Mouse (Mus musculus): ENCODE measurements around the gene Tcl1b5. TPM values are rescaled to one million over a fixed set of nuclear protein-coding genes. Genes with fewer than 3 reads are reported as not detected.
"Not testable (repeated sequence)": the region's sequence is repeated elsewhere in the genome, so short reads cannot be mapped to it uniquely, and the experiment has no call there.

The Tcl1b5 gene
- not detected in 2 replicates for polyA plus RNA-seq (2012; ENCODE audit: insufficient read depth, insufficient read length, missing spikeins)

DNA sequence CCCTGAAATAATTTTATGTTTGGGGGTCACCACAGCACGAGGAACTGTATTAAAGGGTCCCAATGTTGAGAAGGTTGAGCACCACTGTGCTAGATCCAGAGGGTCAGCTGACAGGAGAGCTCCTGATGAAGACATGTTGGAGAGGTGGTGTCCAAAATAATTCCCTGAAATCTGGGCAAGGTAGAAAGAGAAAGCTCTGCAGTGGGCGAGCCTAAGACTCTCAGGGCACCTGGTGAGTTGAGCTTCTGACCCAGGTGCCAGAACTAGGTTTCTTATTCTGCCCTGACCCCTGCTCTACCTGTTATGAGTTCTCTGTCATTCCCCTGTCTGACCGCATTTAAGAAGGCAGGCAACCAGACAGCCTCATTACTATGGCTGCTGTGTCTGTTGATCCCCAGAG lies at the start of gene Tcl1b5:
Gene Tcl1b5 (plus strand): TSS at position 301 of the 400 bp plus-strand sequence.
- not testable (repeated sequence) for H3K4me1 ChIP-seq (ENCODE audit: control insufficient read depth, insufficient read depth, insufficient read length, low read length)

GRCm38 (mm10) chr12:105126516-105126915 lies 49.6 kb upstream of the Tcl1b5 start:
- Histone ChIP-seq H3K27ac (replicated peaks; ENCODE audit: low read depth, low read length) (no peak overlapping the region), H3K4me1 (ENCODE audit: control insufficient read depth, insufficient read depth, insufficient read length, low read length) (no peaks in the 10 kb centered on the region), H3K4me3 (ENCODE audit: insufficient read depth, low read depth, low read length) (no peak overlapping the region)

More for the DNA sequence above, at the start of gene Tcl1b5:
- H3K4me3 ChIP-seq (ENCODE audit: insufficient read depth, low read depth, low read length); H3K27ac ChIP-seq (replicated peaks; ENCODE audit: low read depth, low read length): not testable (repeated sequence)

GRCm38 (mm10) chr12:105127607-105128006 lies 48.5 kb upstream of the Tcl1b5 start:
- Histone ChIP-seq H3K27ac (replicated peaks; ENCODE audit: low read depth, low read length) (no peak overlapping the region), H3K4me3 (ENCODE audit: insufficient read depth, low read depth, low read length) (no peak overlapping the region), H3K4me1 (ENCODE audit: control insufficient read depth, insufficient read depth, insufficient read length, low read length) (no peaks in the 10 kb centered on the region)

DNA sequence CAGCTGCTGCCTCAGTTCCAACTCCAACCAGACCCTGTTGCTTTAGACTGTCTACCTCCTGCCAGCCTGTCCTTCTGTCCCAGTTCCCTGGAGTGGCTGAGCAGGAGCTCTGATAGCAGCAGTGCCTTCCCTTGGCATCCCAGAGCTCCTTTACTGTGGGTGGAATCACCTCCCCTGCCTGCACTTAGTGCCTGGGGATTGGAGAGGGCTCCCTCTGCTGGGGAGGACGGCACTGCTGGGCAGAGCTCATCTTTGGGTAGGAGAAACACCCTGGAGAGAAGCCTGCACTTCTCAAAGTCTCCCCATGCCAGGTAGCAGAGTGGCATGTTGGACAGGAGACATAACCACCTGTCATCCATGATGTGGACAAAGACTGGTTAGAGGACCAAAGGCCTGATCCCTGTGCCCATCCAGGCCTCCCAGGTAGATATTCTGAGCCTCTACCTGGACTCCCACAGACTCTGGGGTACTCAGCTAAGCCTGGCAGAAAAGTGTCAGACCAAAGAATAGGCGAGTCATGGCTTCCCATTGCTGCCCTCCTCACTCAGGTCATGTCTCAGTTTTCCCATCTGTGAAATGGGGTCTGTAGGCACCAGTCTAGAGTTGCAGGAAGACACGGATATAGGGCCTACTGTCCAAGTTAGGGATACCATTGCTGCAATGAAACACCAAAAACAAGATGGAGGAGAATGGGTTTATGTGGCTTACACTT lies 46.5 kb upstream of the Tcl1b5 start:
- H3K27ac ChIP-seq (replicated peaks; ENCODE audit: low read depth, low read length); H3K4me1 ChIP-seq (ENCODE audit: control insufficient read depth, insufficient read depth, insufficient read length, low read length); H3K4me3 ChIP-seq (ENCODE audit: insufficient read depth, low read depth, low read length): not testable (repeated sequence)

DNA sequence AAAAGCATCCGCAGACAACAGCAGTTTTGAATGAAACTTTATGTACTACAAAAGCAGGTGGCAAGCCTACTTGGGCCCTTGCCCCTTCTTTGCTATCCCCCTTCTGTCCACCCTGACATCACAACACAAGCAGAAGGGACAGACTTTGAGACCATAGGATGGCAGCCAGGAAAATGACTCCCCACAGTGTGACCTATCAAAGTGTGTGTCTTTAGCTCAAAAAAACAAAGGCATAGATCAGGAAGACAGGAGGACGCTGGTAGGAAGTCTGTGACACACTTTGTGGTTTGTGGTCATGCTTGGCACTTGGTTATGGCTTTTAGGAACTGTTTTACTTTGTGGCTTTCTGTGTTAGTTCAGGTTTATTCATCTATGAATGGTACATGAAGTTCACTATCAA lies 42.0 kb upstream of the Tcl1b5 start:
- not testable (repeated sequence) for H3K27ac ChIP-seq (replicated peaks; ENCODE audit: low read depth, low read length); H3K4me1 ChIP-seq (ENCODE audit: control insufficient read depth, insufficient read depth, insufficient read length, low read length); H3K4me3 ChIP-seq (ENCODE audit: insufficient read depth, low read depth, low read length)

DNA sequence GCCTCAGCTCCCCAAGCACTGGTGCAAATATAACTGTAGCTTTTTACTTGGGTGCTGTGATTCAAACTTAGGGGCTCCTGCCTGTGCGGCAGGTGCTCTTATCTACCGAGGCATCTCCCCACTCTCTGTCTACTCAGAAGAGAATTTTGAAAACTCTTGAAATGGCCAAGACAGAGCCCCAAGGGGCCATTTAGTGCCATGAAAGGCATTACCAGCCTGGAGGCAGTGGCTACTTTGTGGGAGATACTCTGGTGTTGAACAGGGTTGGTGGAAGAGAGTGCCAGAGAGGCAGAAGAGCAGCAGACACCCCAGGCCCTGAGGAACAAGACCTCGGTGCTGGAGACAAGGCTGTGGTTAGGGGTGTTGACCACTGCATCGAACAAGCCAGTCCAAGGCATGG lies 41.3 kb upstream of the Tcl1b5 start:
- not testable (repeated sequence) for H3K27ac ChIP-seq (replicated peaks; ENCODE audit: low read depth, low read length); H3K4me3 ChIP-seq (ENCODE audit: insufficient read depth, low read depth, low read length)

DNA sequence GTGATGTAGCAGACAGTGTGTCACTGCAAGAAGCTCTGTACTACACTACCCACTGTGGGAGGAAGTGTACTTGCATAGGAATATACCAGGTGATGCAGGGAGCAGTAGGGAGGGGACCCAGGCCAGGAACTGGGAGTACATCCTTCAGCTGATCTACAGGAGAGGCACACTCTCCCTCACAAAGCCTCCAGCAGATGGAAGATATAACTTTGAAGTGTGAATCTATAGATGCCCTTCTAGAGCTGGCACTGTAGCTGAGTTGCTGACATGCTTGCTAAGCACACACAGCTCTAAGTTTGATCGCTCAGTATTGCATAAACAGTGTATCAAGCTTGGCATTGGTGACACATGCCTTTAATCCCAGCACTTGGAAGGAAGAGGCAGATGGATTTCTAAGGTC lies 38.4 kb upstream of the Tcl1b5 start:
- not testable (repeated sequence) for H3K4me3 ChIP-seq (ENCODE audit: insufficient read depth, low read depth, low read length); H3K27ac ChIP-seq (replicated peaks; ENCODE audit: low read depth, low read length); H3K4me1 ChIP-seq (ENCODE audit: control insufficient read depth, insufficient read depth, insufficient read length, low read length)

More for the DNA sequence above, 41.3 kb upstream of the Tcl1b5 start:
- not testable (repeated sequence) for H3K4me1 ChIP-seq (ENCODE audit: control insufficient read depth, insufficient read depth, insufficient read length, low read length)

DNA sequence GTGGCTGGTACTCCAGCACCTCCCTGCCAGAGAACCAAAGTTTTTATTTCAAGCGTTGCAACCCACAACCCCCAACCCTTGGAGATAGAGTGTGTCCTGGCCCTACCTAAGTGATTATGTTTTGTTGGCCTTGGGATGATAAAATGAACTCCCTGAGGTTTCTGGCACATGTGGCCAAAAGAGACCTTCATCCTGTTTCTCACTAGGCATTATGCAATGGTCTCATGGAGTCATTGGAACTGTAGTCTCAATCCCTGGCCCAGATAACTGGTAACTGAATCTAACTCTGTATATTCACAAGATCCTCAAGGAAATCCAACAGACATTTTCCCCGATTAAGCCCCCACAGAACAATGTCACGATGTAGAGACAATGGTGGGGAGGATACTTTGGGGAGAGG lies 33.0 kb upstream of the Tcl1b5 start:
- Histone ChIP-seq H3K4me1 (ENCODE audit: control insufficient read depth, insufficient read depth, insufficient read length, low read length) (no peaks in the 10 kb centered on the region), H3K27ac (replicated peaks; ENCODE audit: low read depth, low read length) (no peak overlapping the region), H3K4me3 (ENCODE audit: insufficient read depth, low read depth, low read length) (no peak overlapping the region)

DNA sequence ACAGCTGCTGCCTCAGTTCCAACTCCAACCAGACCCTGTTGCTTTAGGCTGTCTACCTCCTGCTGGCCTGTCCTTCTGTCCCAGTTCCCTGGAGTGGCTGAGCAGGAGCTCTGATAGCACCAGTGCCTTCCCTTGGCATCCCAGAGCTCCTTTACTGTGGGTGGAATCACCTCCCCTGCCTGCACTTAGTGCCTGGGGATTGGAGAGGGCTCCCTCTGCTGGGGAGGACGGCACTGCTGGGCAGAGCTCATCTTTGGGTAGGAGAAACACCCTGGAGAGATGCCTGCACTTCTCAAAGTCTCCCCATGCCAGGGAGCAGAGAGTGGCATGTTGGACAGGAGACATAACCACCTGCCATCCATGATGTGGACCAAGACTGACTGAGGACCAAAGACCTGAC lies 31.2 kb upstream of the Tcl1b5 start:
- not testable (repeated sequence) for H3K4me3 ChIP-seq (ENCODE audit: insufficient read depth, low read depth, low read length); H3K27ac ChIP-seq (replicated peaks; ENCODE audit: low read depth, low read length); H3K4me1 ChIP-seq (ENCODE audit: control insufficient read depth, insufficient read depth, insufficient read length, low read length)

DNA sequence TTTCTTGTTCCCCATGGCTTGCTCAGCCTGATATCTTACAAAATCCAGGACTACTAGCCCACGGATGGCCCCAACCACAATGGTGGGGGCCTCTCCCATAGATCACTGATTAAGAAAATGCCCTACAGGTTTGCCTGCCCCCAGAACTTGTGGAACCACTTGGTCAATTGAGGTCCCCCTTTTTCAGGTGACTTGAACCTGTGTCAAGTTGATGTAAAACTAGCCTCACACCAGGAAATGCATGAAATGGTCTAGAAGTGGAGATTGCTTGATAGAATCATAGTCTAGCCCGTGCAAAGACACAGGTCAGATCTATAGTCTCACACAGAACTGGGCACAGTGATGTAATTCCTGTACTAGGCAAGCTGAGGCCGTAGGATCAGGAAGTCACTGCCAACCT lies 30.4 kb upstream of the Tcl1b5 start, which contains the start of gene Tcl1b2:
Gene Tcl1b2 (plus strand): TSS at position 301 of the 400 bp plus-strand sequence.
- Histone ChIP-seq H3K4me3 (ENCODE audit: insufficient read depth, low read depth, low read length) (no peak within 1 kb of the TSS), H3K4me1 (ENCODE audit: control insufficient read depth, insufficient read depth, insufficient read length, low read length) (no peaks in the 10 kb centered on the region), H3K27ac (replicated peaks; ENCODE audit: low read depth, low read length) (no peak within 1 kb of the TSS)

- H3K27ac ChIP-seq (replicated peaks; ENCODE audit: low read depth, low read length); H3K4me3 ChIP-seq (ENCODE audit: insufficient read depth, low read depth, low read length); H3K4me1 ChIP-seq (ENCODE audit: control insufficient read depth, insufficient read depth, insufficient read length, low read length): not testable (repeated sequence)
These were observed 20.9 kb upstream of the Tcl1b5 start for GRCm38 (mm10) chr12:105155286-105155685.

GRCm38 (mm10) chr12:105158842-105159241 lies 17.3 kb upstream of the Tcl1b5 start:
- no peak overlapping the region for H3K27ac ChIP-seq (replicated peaks; ENCODE audit: low read depth, low read length)
- no peak overlapping the region for H3K4me3 ChIP-seq (ENCODE audit: insufficient read depth, low read depth, low read length)
- H3K4me1 ChIP-seq (ENCODE audit: control insufficient read depth, insufficient read depth, insufficient read length, low read length), result no peaks in the 10 kb centered on the region

DNA sequence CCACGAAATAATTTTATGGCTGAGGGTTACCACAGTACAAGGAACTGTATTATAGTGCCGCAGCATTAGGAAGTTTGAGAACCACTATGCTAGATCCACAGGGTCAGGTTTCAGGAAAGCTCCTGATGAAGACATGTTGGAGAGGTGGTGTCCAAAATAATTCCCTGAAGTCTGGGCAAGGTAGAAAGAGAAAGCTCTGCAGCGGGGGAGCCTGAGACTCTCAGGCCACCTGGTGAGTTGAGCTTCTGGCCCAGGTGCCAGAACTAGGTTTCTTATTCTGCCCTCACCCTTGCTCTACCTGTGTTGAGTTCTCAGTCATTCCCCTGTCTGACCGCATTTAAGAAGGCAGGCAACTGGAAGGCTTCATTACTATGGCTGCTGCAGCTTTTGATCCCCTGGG lies 16.8 kb upstream of the Tcl1b5 start, which contains the start of gene Tcl1b1:
Gene Tcl1b1 (plus strand): TSS at position 301 of the 400 bp plus-strand sequence.
- no peaks in the 10 kb centered on the region for H3K4me1 ChIP-seq (ENCODE audit: control insufficient read depth, insufficient read depth, insufficient read length, low read length)
- H3K4me3 ChIP-seq (ENCODE audit: insufficient read depth, low read depth, low read length), result no peak within 1 kb of the TSS
- H3K27ac ChIP-seq (replicated peaks; ENCODE audit: low read depth, low read length), result no peak within 1 kb of the TSS

- H3K27ac ChIP-seq (replicated peaks; ENCODE audit: low read depth, low read length), result no peak overlapping the region
- H3K4me3 ChIP-seq (ENCODE audit: insufficient read depth, low read depth, low read length), result no peak overlapping the region
- H3K4me1 ChIP-seq (ENCODE audit: control insufficient read depth, insufficient read depth, insufficient read length, low read length), result no peaks in the 10 kb centered on the region
These were observed 9.4 kb upstream of the Tcl1b5 start for GRCm38 (mm10) chr12:105166734-105167133.

- H3K4me3 ChIP-seq (ENCODE audit: insufficient read depth, low read depth, low read length), result no peak overlapping the region
- H3K4me1 ChIP-seq (ENCODE audit: control insufficient read depth, insufficient read depth, insufficient read length, low read length), result no peaks in the 10 kb centered on the region
These were observed 2.8 kb upstream of the Tcl1b5 start for GRCm38 (mm10) chr12:105173366-105173765.

DNA sequence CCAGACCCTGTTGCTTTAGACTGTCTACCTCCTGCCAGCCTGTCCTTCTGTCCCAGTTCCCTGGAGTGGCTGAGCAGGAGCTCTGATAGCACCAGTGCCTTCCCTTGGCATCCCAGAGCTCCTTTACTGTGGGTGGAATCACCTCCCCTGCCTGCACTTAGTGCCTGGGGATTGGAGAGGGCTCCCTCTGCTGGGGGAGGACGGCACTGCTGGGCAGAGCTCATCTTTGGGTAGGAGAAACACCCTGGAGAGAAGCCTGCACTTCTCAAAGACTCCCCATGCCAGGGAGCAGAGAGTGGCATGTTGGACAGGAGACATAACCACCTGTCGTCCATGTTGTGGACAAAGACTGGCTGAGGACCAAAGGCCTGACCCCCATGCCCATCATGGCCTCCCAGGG lies 1.8 kb upstream of the Tcl1b5 start:
- not testable (repeated sequence) for H3K27ac ChIP-seq (replicated peaks; ENCODE audit: low read depth, low read length); H3K4me3 ChIP-seq (ENCODE audit: insufficient read depth, low read depth, low read length); H3K4me1 ChIP-seq (ENCODE audit: control insufficient read depth, insufficient read depth, insufficient read length, low read length)

More at GRCm38 (mm10) chr12:105173366-105173765, 2.8 kb upstream of the Tcl1b5 start:
- no peak overlapping the region for H3K27ac ChIP-seq (replicated peaks; ENCODE audit: low read depth, low read length)
